Mouse (Mus musculus) retina, embryonic 14.5 days (tissue): ENCODE measurements around the gene Dennd1a.
A peak's percentile ranks its signal among the peaks of the same experiment; 100 is the strongest.

Source experiments
- DNase-seq: peaks from one replicate; pipeline ENCODE4 v3.0.0-alpha.2; 2015; ENCODE audit warnings: low spot score

Dennd1a gene

DNA sequence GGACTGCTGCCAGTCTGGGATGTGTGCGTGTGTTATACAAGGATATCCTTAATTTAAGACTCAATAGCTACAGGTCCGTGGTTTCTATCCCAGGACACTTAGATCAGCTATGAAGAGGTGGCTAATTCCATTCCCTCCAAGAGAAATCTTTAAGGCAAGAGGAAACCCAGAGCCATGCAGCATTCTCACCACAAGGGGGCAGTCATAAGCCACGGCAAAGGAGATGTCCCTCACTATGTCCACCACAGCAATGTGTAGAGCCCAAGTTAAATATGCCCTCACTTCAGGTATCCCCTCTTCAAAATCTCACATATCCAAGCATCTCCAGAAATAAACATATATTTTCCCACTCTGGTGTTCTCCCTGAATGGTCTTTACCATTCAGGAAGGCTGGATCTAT is 471.5 kb downstream of the Dennd1a start:
- DNase-seq, result peak; percentile 94

DNA sequence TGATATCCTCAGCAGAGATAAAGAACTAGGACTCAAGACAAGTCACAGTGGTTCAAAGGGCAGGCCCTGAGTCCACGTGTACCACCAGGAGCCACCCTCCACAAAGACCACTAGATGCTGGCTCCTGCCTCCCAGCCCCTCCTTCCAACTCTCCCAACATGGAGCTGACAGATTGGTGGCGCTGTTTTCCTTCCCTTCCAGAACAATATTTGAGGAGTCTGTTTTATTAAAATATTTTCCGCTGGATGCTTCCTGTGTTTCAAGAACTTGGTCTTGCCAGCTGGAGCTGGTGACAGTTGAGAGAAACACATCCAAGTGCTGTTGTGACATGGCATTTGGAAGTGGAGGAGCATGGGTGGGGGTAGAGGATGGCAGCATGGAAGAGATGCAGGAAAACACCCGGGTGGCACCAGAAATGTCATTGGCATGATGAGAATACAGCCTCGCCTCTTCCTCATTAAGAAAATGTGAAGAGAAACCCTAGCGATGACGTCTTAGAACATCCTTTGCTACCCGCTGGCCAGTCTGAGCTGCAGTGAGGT is 472.3 kb downstream of the Dennd1a start:
- DNase-seq, result no peak

DNA sequence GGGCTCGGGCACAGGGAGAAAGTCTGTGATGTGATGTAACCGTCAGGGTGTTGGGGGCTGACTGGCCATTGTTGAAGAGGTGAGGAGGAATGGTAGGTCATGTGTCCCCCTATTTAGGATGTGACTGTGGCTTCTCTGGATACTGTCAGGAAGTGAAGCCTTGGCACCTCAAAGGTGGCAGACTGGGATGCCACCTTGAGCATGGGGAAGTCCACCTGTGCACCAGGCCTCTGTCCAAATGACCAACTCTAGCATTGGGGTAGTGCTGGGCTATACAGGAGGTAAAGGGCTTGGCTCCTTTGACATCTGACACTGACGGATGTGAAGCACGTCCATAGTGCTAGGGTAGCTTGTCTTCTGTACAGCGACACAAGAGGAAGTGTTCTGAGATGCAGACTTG is 474.8 kb downstream of the Dennd1a start:
- DNase-seq, result no peak

DNA sequence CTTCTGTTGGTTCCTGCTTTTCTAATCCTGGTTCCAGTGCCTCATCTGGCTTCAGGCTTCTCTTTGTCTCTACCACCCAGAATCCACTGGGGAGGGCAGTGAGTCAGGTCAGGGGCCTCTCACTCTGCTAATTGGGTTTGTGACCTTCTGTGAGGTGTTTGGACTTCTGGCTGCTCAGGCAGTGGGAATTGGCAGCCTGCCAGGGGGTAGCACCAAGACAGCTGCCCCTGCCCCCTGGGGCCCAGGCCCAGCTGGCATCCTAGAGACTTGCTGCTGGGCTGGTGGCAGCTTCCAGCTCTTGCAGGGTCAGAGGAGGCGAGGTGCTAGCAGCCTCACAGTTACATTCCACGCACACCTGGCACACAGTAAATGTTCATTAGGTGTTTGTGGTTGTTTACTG is 475.5 kb downstream of the Dennd1a start:
- peak; percentile 50 for DNase-seq

DNA sequence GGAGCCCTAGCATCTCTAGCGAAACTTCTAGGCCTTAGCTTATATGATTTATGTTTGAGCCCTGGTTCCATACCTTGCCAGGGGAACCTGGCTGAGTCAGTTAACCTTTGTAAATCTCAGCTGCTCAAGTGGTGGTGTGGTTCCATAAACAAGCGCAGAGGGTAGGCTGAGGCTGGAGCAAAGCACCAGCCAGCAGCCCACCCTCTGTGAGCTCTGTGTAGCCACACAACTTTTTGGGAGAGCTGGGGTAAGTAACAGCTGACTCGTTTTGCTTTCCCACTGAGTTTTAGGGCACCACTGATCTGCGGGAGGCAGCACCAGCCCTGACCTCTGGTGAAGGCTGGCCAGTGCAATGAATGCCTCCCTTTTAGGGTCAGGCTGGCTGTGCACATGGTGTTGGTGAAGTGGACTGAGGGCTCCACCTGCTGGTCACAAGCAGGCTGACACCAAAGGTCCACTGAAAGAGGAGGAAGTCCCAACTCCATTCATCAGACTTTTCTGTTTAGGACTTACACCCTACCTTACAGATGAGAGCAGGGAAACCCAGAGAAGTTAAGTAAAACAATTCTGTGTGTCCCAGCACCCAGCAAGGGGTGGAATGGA is 484.5 kb downstream of the Dennd1a start:
- DNase-seq, result peak; percentile 93

DNA sequence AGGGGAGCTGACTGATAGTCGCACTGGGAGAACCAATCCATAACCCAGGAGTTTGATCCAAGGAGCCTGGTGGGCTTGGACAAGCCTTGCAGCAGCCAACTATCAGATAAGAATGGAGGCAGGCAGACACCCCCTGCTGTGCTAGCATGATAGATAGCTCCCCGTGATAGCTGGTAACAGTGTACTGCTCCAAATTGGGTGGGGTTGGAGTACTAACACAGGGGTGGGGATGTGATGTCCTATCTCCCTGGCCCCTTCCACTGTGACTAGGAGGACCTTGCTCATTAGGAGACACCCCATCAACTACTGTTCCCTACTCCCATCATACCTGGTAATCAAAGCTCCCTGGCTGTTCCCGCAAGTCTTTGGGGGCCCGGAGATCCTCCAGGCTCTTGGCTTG is 485.5 kb downstream of the Dennd1a start:
- DNase-seq, result no peak

DNA sequence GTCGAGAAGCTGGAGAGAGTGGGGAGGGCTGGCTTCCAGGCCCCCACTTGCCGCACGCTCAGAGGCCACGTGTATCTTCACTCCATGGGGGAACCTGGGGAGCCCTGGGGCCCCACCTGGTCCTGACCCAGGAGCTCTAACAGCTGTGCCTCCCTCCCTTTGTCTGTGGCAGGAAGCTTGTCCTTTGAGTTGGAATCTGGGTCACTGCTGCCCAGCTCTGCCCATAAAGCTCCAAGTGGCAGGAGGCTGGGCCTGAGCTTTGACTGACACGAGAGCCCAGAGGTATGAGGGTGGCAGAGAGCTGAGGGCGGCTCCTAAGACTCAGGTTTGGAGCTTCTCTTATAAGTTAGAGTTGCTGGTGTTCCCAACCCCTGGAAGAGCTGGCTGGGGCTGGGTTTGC is 488.1 kb downstream of the Dennd1a start:
- peak; percentile 71 for DNase-seq

DNA sequence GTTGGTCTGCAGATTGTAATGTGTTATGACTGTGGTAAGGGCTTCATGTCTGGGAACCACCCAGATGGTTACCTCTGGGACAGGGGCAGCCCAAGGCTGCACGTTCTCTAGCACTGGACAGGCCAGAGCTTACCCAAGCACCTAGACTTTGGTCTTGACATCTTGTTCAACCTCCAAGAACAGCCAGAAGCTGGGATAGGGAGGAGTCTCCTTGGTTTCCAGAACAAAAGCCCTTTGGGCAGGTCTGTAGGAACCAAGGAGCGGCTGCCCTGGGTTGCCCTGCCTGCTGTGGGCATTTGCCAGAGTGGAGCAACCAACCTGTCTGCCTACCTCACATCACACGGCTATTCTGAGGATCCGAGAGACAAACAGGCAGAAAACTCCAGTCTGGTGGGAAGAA is 490.1 kb downstream of the Dennd1a start:
- no peak for DNase-seq

DNA sequence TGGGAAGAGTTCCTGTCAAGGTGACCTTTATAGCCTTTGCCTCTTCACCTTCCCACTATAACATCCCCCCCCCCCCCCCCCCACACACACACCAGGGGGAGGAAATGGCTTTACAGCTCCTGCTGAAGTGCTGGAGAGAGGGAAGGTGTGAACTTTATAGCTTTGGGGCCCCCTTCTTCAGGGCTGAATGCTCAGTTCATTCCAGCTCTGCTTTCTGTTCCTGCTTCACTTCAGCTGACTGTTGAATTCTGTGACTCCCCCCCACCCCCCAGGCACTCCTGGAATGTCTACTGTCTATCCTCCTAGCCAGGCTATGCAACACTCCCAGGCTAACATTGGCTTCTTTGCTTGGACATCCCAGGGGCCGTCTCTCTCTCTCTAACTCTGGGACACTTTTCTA is 491.2 kb downstream of the Dennd1a start:
- DNase-seq, result no peak

DNA sequence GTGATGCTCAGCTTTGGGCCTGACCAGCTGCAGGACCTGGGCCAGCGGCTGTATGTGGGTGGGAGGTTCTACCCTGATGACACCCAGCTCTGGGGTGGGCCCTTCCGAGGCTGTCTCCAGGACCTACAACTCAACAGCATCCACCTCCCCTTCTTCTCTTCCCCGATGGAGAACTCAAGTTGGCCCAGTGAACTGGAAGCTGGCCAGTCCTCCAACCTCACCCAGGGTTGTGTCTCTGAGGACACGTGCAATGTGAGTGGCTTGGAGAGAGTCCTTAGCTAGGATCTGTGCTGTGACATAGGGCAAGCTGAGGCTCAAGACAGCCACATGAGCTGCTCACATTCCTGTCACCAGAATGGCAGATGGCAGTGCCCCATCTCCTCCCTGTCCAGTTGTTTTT is 495.9 kb downstream of the Dennd1a start:
- DNase-seq, result no peak

DNA sequence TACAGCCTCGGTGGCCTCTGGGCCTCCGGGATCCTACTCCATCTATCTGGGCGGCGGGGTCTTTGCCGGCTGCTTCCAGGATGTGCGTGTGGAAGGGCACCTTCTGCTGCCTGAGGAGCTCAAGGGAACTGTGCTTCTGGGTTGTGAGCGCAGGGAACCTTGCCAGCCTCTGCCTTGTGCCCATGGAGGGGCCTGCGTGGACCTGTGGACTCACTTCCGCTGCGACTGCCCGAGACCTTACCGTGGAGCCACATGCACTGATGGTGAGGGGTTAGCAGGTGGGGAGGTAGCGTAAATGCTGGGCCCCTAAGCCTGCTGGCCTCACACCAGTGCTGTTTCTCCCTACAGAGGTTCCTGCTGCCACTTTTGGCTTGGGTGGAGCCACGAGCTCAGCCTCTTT is 496.5 kb downstream of the Dennd1a start:
- DNase-seq, result no peak

DNA sequence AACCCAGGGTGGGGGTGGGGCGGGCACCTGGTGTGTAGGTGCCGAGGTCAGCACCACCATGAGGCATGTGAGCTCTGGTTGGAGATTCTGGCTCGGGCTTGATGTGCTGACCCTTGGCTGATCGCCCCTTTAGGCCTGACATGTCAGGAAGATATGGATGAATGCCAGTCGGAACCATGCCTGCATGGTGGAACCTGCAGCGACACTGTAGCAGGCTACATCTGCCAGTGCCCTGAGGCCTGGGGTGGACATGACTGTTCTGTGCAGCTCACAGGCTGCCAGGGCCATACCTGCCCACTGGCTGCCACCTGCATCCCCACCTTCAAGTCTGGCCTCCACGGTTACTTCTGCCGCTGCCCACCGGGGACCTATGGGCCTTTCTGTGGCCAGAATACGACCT is 497.2 kb downstream of the Dennd1a start:
- DNase-seq, result no peak

DNA sequence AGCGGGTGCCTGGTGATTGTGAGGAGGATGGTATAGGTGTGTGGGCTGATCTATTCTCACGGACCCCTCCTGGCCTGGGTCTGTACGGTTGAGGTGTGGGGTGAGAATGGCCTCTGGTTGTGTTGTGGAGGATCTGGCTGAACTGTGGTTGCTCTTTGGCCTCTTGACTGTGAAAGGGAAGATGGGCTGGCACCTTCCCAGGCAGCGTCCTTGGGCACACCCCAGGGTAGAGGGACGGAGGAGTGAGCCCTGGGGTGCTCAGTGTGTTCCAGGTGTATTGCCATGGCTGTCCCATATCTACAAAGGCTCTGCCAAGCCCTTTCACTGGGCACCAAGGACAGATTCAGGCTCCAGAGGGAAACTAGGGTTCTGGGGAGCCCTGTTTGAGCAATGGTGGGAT is 498.2 kb downstream of the Dennd1a start:
- DNase-seq, result no peak

DNA sequence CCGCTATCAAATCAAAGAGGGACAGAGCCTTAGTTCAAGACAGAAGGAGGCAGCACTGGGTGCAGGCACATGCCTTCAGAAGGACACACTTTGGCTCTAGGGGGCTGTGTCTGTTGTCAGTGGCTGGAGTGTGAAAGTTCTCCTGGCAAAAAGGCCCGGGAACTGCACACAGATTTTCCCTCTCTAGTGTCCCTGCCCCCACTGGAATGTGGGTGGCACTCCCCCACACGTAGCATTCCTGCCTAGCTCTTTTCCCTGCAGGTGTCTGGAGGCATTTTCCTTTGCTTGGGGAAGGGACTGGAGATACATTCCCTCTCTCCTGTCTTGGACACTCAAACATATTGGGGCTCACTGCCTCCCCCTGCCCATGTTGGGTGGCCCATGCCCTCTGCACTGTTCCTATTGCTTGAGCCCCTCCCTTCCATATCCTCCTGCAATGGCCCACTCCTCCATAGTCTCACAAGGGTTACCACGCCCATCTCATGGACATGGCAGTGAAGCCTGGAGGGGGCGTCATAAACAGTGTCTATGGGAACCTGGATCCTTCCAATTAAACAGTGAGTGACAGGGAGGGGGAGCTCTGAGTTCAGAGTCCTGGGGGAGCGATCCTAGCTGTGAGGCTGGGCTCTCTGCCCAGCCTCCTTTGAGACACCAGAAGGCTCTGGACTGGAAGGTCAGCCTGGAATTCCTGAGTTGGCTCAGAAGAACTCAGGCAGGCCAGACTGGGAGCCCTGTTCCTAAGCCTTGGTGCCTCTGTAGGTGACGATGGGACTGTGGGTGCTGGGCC is 498.8 kb downstream of the Dennd1a start:
- DNase-seq, result no peak

DNA sequence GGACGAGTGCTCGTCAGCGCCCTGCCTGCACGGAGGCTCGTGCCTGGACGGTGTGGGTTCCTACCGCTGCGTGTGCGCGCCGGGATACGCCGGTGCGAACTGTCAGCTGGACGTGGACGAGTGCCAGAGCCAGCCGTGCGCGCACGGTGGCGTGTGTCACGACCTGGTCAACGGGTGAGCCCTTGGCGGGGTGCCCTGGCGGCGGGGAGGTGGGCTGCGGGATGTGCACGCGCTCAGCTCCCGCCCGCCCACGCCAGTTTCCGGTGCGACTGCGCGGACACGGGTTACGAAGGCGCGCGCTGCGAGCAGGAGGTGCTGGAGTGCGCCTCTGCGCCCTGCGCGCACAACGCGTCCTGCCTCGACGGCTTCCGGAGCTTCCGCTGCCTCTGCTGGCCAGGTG is 500.7 kb downstream of the Dennd1a start:
- DNase-seq, result no peak

DNA sequence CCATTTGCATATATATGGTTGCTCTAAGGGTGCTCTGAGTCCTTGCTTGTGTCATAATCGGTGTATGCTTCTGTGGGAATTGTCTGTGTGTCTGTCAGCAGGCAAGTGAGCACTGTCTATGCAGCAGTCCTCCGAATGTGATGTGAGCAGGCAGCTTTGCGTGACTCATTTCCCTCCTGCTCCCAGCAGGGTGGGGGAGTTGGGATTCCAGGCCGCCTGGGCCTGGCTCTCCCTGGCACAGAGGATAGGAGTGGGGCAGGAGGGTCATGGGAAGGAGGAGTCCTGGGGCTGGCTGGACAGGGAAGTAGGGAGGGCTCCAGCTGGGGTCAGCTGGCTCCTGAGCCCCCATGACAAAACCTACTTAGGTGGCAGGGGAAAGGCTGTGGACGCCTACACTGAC is 502.7 kb downstream of the Dennd1a start:
- DNase-seq, result no peak

DNA sequence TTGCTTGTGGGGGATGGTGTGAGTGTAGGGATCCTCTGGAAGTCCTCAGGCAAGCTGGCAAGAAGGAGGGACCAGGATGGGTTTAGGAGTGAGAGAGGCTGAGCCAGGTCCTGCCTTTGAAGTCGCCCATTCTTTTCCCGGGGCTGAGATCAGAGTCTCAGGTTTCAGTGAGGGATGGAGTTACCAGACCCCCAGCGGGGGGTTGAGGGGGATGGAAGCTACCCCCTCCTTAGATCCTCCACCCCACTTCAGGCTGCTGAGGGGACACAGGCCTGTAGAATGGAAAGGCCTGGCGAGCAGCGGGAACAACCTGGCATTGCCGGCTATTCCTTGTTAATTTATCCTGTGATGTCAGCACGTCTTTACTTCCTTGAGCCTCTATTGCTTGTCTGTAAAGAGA is 505.2 kb downstream of the Dennd1a start:
- DNase-seq, result no peak

DNA sequence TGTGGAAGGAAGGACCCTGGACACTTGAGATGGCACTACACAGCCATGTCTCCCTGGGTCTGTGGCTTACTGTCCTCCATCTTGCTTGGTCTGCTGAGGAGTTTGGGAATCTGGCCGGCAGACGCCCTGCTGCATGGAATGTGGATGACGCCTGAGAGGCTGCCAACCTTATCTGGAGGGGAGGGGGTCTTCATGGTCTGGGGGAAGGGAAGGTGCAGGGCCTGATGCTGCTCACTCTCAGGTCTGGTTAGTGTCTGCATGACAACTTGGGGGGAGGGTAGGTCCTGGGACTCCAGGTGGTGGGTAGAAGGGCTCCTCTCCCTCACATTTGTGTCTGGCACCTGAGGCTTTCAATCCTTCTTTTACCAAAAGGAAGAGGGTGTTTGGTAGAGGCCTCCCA is 505.8 kb downstream of the Dennd1a start:
- DNase-seq, result no peak

DNA sequence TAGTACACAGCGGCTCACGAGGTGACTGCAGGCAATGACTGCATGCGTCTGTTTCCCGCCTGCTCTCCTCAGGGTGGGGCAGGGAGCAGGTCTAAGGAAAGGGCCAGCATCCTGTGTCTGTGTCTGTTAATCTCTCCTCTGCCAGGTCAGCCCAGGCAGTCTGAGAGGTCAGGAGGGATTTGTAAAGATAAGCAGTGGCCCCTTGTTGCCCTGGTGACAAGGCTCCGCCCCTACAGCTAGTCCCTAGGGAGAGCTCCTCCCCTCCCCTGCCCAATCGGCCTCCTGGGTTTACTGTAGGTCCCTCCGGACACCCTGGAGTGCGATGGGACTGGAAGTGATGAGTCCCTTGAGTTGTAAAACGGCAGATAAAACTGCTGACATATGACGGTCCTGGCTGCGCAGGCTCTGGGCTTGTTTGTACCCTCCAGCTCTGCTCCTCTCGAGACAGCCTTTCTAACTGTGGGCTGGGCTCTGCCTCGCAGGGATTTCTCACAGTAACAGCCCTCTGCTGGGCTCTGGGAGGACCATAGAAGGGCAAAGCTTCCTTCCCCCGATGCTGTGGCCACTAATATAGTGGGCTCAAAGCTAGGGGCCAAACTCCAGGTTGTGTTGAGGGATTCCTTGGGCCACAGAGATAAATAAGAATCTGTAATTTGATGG is 506.8 kb downstream of the Dennd1a start:
- DNase-seq, result peak; percentile 91

DNA sequence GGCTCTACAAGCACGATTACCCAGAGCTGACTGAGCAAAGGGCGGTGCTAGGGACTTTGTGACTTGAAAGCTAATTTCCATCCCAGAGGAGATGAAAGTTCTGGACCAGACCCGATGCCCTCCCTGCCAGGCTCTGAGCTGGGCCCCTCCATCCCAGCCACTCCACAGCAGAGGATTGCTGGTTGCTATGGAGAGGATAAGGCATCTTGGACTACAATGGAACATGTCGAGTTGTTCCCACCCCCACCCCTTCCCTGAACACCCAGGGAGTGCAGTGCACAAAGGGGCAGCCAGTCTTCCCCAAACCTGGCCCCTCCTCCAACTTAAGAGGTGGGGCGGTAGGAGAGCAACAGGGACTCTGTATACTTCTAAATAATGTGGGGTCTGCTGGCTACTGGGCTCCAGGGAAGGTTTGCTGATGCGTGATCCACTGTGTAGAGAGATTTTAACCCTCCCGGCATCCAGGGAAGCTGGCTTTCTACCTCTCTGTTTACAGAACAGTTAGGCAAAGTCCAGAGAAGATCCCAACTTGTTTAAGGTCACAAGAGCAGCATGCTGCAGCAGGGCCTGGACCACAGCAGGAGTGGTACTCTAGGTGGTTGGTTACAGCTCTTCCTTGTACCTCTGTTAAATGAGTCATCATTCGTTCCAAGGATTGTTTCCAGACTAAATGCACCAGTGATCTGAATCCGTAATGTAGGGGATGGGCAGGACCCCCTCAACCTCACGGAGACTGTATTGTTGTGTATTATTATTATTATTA is 509.1 kb downstream of the Dennd1a start:
- peak; percentile 70 for DNase-seq

DNA sequence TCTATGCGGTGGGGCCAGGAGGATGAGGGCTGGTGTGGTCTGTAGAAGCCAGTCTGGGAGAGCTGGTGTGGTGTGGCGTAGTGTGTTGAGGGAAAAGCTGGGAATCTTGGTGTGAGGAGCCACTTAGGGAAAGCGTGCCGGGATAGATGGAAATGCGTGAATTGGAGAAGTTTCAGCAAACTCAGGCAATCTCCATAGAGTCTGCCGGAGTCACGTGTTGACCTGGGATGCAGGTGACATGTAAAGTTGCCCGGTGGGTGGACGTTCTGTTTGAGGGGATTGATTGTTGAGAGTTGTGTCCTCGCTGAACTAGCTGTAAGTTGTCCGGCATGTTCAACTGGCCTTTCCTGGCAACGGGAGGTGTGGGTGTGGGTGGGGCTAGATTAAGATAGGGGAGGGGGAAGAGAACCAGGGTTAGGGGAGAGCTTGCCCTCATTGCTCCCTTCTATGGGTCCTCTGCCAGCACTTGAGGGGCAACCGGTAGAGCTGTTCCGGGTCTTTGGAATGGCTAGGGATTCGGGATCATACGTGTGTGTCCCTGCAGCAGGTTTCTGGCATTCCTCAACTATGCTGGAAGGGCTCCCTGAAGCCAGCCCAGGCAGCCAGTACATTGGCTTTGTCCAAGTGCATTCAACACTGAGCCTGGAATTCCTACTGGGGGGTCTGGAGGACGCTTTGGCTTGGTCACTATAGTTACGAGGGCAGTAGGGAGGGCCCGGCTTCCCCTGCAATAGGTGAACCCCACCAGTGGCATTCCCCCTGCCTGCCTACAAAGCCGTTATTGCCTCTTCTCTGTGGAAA is 510.4 kb downstream of the Dennd1a start:
- DNase-seq, result peak; percentile 59

DNA sequence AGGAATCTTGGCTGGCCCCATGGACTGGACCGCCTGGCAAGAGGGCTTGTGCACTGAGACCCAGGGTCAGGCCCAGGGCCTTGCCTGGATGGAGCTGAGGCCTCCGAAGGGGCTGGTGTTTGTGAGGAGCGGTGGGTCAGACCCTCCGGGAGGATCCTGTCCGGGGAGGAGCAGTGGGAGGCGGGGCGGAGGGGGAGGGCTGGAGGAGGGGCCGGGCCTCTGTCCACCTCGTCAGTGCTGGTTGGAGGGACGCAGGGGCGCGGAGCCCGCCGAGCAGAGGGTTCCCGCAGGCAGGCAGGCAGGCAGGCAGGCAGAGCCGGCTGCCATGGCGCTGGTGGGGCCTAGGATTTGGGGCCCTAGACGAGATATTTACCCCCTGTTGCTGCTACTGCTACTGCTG is 511.2 kb downstream of the Dennd1a start, which contains the start of gene Crb2:
Crb2 (plus strand) TSS at position 234 of the 400 bp plus-strand sequence.
- DNase-seq, result peak; percentile 81
